Mouse (Mus musculus) testis, adult 2 months (tissue): ENCODE measurements around the gene Hoxa7.

Experiments used
- CTCF ChIP-seq: fragments of 200-500 bp; IDR thresholded peaks from 2 replicates; pipeline ENCODE4 v1.5.1; 2012; ENCODE audit warnings: low read depth, mild to moderate bottlenecking, inconsistent platforms, low read length, moderate library complexity; ENCODE audit not compliant: control insufficient read depth, insufficient read depth, insufficient replicate concordance
- POLR2A ChIP-seq: fragments of 200-500 bp; IDR thresholded peaks from 2 replicates; pipeline ENCODE4 v1.6.1; 2012; ENCODE audit warnings: low read depth, mild to moderate bottlenecking, inconsistent platforms, low read length, moderate library complexity; ENCODE audit not compliant: control insufficient read depth

GRCm38 (mm10) chr6:52245757-52246142, 24.1 kb upstream of the Hoxa7 start, which contains the start of gene Hoxa11:
- no peak for TF ChIP-seq CTCF
- TF ChIP-seq POLR2A: no peak
